Mouse (Mus musculus) heart, adult 2 months (tissue): Measurements from ENCODE around the gene Hfe. TPM values are rescaled to one million over a fixed set of nuclear protein-coding genes. Genes with fewer than 3 reads are reported as not detected.

Experiments used
- DNase-seq, 2 experiments: peaks; one replicate each; pipeline ENCODE4 v3.0.0; 2021
- H3K27ac ChIP-seq: fragments of 200-600 bp; 2 replicates; pipeline ENCODE4 v1.8.1; 2022
- H3K27me3 ChIP-seq: fragments of 200-500 bp; 2 replicates; pipeline ENCODE4 v1.6.1; 2012; ENCODE audit warnings: mild to moderate bottlenecking, low read length, inconsistent platforms, mixed read lengths; ENCODE audit not compliant: control insufficient read depth, insufficient read depth
- H3K36me3 ChIP-seq: fragments of 200-500 bp; 2 replicates; pipeline ENCODE4 v1.6.1; 2012; ENCODE audit warnings: low read length, inconsistent platforms; ENCODE audit not compliant: control insufficient read depth, insufficient read depth
- H3K4me1 ChIP-seq: fragments of 200-500 bp; 2 replicates; pipeline ENCODE4 v1.6.1; 2011; ENCODE audit warnings: low read length; ENCODE audit not compliant: control insufficient read depth, insufficient read depth
- H3K4me3 ChIP-seq: fragments of 200-600 bp; 2 replicates; pipeline ENCODE4 v1.8.1; 2022
- H3K79me2 ChIP-seq: fragments of 200-500 bp; replicated peaks from 2 replicates; pipeline ENCODE4 v1.6.1; 2012; ENCODE audit warnings: mild to moderate bottlenecking, inconsistent platforms, low read length, moderate library complexity, mixed read lengths; ENCODE audit not compliant: control insufficient read depth, insufficient read depth
- H3K9ac ChIP-seq: fragments of 200-500 bp; 2 replicates; pipeline ENCODE4 v1.6.1; 2012; ENCODE audit warnings: low read depth, mild to moderate bottlenecking, control low read depth, inconsistent platforms, low read length, mixed read lengths
- CTCF ChIP-seq: fragments of 200-600 bp; IDR thresholded peaks from 2 replicates; pipeline ENCODE4 v1.8.1; 2022; ENCODE audit warnings: antibody characterized with exemption, mild to moderate bottlenecking, moderate library complexity
- EP300 ChIP-seq: fragments of 200-500 bp; IDR thresholded peaks from 2 replicates; pipeline ENCODE4 v1.6.1; 2011; ENCODE audit warnings: low read depth, low read length, control low read depth; ENCODE audit not compliant: insufficient read depth
- POLR2A ChIP-seq: fragments of 200-500 bp; IDR thresholded peaks from 2 replicates; pipeline ENCODE4 v1.6.1; 2011; ENCODE audit warnings: mild to moderate bottlenecking, low read depth, low read length, control low read depth; ENCODE audit not compliant: insufficient read depth
- WGBS: fragments of 180-500 bp; shearing (Covaris S2); methylation state at CpG from one replicate; pipeline ENCODE4 v1.1.7; 2018; 5-methylcytosine and 5-hydroxymethylcytosine counted together
- intact Hi-C: fragments of 180-260 bp; cut with DNase I; formaldehyde crosslinking; loops from one replicate; pipeline ENCODE4 v1.15.1; 2025
- polyA plus RNA-seq: library from polyadenylated mRNA; depleted of rRNA; stranded (reverse); fragments of >200 nt; gene quantifications from 2 replicates; pipeline ENCODE4 v1.2.3, GENCODE M21; 2012
- total RNA-seq, 2 experiments: library from RNA; stranded (reverse); gene quantifications; 2 replicates each; pipeline ENCODE4 v1.2.3; 2021

The Hfe gene
- total and polyA plus RNA-seq, 3 experiments = 16.8 to 62.8 (median 58.9) TPM

- Histone ChIP-seq H3K36me3 (peaks cover 18% of the 10 kb centered on the region), H3K4me3 (peak overlapping the region; percentile 89; the same call in 1 of the 2 replicates), H3K27ac (no peak overlapping the region), H3K27me3 (no peaks in the 10 kb centered on the region), H3K4me1 (peaks cover 2% of the 10 kb centered on the region), H3K9ac (no peak overlapping the region), H3K79me2 (no peaks in the 10 kb centered on the region)
- DNase-seq = no peak
- TF ChIP-seq POLR2A (no peak), CTCF (no peak)
- intact Hi-C loops = loop anchor here (5.0 kb wide), 2 partner anchors 159 to 209 kb away; partner anchors contain the start of genes Hist1h2af, Hist1h4d and Hist1h4h
- 58% methylated on average over 5 of the region's 5 CpGs for WGBS
Observed at GRCm38 (mm10) chr13:23740910-23741309, 30.3 kb upstream of the Hfe start.

GRCm38 (mm10) chr13:23740256-23740840 lies 29.7 kb upstream of the Hfe start:
- intact Hi-C loops = loop anchor here (5.0 kb wide), 2 partner anchors 158 to 208 kb away; partner anchors contain the start of genes Hist1h2af, Hist1h4d and Hist1h4h
- DNase-seq = no peak
- WGBS = 25% methylated on average over 13 of the region's 13 CpGs
- no peaks in the 10 kb centered on the region for H3K79me2 ChIP-seq
- H3K27ac ChIP-seq = peak overlapping the region; percentile 96
- TF ChIP-seq POLR2A (no peak), EP300 (no peak), CTCF (no peak)
- peak overlapping the region; percentile 89 for H3K4me3 ChIP-seq
- peak overlapping the region; percentile 85 for H3K9ac ChIP-seq
- H3K27me3 ChIP-seq = no peaks in the 10 kb centered on the region
- H3K36me3 ChIP-seq = peaks cover 18% of the 10 kb centered on the region
- peaks cover 1% of the 10 kb centered on the region; the same call in 1 of the 2 replicates for H3K4me1 ChIP-seq

- Histone ChIP-seq H3K9ac (peak overlapping the region; percentile 85), H3K27ac (peak overlapping the region; percentile 96), H3K79me2 (no peaks in the 10 kb centered on the region), H3K36me3 (peaks cover 18% of the 10 kb centered on the region), H3K4me1 (peaks cover 1% of the 10 kb centered on the region; the same call in 1 of the 2 replicates), H3K4me3 (peak overlapping the region; percentile 89), H3K27me3 (no peaks in the 10 kb centered on the region)
- 0% methylated on average over 14 of the region's 14 CpGs for WGBS
- intact Hi-C loops = loop anchor here (1.0 to 10.0 kb wide), 4 partner anchors 42 to 1985 kb away; partner anchors contain the start of genes Hist1h2af, Hist1h2ak, Hist1h2bn and Hist1h4c
- DNase-seq = no peak
- TF ChIP-seq POLR2A (no peak; the same call in 1 of the 2 replicates), EP300 (no peak), CTCF (no peak)
Observed at GRCm38 (mm10) chr13:23739922-23740252, 29.2 kb upstream of the Hfe start.

- TF ChIP-seq POLR2A = peak; percentile 92
- peak; percentile 77; the same call in 1 of the 2 replicates for TF ChIP-seq EP300
- TF ChIP-seq CTCF = 0 out of 2 replicates have a peak, but pooled peaks have one; percentile 15
- intact Hi-C loops = loop anchor here (1.0 to 10.0 kb wide), 2 partner anchors 41 to 1984 kb away; partner anchors contain the start of genes Hist1h2ak, Hist1h2bn, Hist1h4c and Hist1h4k
- Histone ChIP-seq H3K4me1 (peaks cover 1% of the 10 kb centered on the region; the same call in 1 of the 2 replicates), H3K9ac (peak overlapping the region; percentile 85), H3K27me3 (no peaks in the 10 kb centered on the region), H3K36me3 (peaks cover 18% of the 10 kb centered on the region), H3K79me2 (no peaks in the 10 kb centered on the region), H3K4me3 (peak overlapping the region; percentile 89), H3K27ac (peak overlapping the region; percentile 96)
- under 1% methylated on average over 39 of the region's 39 CpGs for WGBS
- peak; percentile 90 to 97 for DNase-seq
Observed at GRCm38 (mm10) chr13:23739069-23739921, 28.6 kb upstream of the Hfe start.

GRCm38 (mm10) chr13:23738677-23739068 lies 28.0 kb upstream of the Hfe start, which contains the start of gene Hist1h1c:
Gene Hist1h1c (plus strand): TSS chr13:23738808.
- peaks cover 18% of the 10 kb centered on the region for H3K36me3 ChIP-seq
- DNase-seq = peak; percentile 92 to 94
- no peaks in the 10 kb centered on the region for H3K27me3 ChIP-seq
- peaks cover 1% of the 10 kb centered on the region; the same call in 1 of the 2 replicates for H3K4me1 ChIP-seq
- H3K9ac ChIP-seq = peak within 1 kb of the TSS; percentile 71
- under 1% methylated on average over 38 of the region's 38 CpGs for WGBS
- peak within 1 kb of the TSS; percentile 96 for H3K27ac ChIP-seq
- TF ChIP-seq CTCF (peak; percentile 15; the same call in 1 of the 2 replicates), EP300 (peak; percentile 61; the same call in 1 of the 2 replicates), POLR2A (peak; percentile 98)
- intact Hi-C loops = loop anchor here (1.0 to 10.0 kb wide), 2 partner anchors 40 to 1984 kb away; partner anchors contain the start of genes Hist1h2ak, Hist1h2bn, Hist1h4c and Hist1h4k
- peak within 1 kb of the TSS; percentile 89 for H3K4me3 ChIP-seq
- H3K79me2 ChIP-seq = no peaks in the 10 kb centered on the region
